Mouse (Mus musculus): Measurements from ENCODE around the gene Gnb1l.

The Gnb1l gene

GRCm38 (mm10) chr16:18498558-18498990 is at the start of gene Gnb1l, which contains the start of gene Rtl10:
Gnb1l (plus strand) TSS chr16:18498713.
Rtl10 (plus strand) TSS chr16:18498901.
- DNase-seq: peak; percentile 94

- no peak for DNase-seq
Observed at GRCm38 (mm10) chr16:18449005-18449404, 49.5 kb upstream of the Gnb1l start.

DNA sequence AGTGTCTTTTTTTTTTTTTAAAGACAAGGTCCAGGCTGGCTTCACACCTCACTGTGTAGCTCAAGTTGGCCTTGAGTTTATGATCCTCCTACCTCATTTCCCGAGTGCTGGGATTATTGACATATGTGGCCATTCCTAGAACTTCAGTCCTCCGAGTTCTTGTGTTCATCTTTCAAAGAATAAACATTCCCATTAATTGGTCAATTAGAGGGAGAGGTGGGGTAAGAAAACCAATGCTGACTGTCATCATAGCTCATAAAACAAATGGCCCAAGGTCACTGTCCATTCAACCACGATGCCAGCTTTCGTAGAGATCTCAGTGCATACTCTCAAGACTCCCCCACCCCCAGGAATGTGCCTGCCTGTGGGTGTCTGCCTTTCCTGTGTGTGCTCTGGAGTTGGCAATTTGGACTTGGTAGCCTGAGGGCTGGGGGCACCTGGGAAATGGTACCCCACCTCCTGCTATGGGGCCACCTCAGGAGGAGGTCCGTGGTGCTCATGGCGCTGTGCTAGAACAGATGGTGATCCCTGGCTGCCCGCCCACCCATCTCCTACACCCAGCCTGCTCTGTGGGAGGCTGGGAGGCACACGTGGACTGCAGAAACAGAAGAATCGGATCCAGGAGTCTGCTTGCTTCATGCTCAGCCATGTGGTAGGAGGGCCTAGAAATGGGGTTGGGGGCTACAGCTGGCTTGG is 46.9 kb upstream of the Gnb1l start:
- DNase-seq: peak; percentile 63

DNA sequence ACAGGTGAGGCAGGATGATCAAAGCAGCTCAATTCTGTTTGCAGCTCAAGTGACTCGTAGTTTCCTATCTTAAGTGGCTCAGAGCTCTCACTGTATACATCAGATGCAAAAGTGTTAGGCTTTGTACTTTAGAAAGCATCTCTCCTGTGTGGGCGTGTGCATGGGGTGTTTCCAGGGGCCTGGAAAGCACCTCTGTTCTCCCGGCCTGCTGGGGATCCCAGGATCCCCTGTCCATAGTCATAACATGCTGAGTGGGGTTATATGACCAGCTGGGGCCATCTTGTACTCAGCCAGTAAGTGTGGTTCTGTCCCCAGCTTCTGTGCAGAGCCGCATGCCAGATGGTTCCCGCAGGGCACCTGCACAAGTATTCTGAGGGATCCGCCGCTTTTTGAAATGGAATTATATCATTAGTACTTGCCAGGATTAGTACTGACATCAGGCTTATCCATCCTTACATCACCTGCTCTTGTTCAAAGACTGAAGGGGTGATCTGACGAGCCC is 46.1 kb upstream of the Gnb1l start:
- peak; percentile 36 for DNase-seq

GRCm38 (mm10) chr16:18453846-18454245 is 44.7 kb upstream of the Gnb1l start:
- DNase-seq: no peak

DNA sequence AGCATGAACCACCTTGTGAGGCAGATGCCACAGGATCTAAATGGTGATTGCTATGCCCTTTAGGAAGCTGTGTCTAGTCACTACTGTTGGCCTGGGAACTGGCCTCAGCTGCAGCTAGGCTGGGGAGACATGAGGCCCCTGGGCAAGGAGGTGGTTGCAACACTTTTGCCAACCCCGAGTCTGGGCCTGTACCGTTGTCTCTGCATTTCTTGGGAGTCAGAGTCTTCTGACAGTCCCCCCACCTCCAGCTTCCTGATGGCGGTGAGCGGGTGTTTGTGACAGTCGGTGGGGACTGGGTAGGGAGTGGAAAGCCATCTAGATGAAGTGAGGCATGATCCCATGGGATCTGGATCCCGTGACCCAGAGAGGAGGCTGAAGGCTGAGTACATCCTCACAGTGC is 43.1 kb upstream of the Gnb1l start:
- no peak for DNase-seq

GRCm38 (mm10) chr16:18458661-18459060 is 39.9 kb upstream of the Gnb1l start:
- DNase-seq: no peak

DNA sequence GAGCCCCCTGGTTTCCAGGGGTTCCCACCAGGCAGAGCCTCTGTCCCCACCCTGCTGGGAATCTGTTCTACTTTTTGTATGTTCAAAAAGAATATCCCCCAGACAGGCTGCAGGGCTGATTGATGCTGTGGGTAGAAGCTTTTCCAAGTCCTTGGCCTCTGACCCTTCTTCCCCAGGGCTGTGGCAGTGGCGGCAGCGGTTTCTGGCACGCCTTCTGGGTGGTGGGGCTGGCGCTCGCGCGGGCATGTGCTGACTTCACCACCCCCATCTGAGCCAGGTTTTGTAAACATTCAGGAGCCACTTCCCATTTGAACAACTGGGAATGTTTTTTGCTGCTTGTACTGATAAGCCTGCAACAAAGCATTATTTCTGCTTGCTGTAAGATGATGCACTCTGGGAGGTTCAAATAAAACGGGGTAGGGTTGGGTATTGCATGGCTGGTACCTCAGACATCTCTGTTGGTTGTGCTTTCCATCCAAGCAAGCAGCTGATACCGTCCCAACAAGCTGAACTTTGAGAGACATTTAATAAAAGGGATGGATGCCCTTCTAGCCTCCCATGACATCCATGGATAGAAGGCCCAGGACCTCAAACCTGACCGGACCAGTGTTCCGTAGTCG is 39.1 kb upstream of the Gnb1l start:
- DNase-seq: no peak

- DNase-seq: no peak
Observed at GRCm38 (mm10) chr16:18459955-18460370, 38.5 kb upstream of the Gnb1l start.

DNA sequence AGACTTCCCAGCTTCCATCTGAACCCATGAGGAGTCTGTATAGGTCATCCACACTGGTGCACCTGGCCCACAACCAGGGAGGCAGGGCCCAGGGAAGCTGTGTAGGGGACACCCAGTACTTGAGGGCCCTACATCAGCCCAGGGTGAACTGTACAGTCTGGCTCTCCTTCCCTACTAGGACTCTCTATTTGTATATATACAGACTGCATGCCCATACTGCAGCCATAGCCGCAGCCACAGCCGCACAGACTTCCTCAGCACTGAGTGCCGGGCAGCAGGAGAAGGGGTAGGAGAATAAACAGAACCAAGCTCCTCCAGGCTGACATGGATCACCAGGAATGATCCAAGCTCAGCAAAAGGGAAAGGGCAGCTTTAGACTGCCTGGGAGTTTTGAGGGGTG is 37.7 kb upstream of the Gnb1l start:
- no peak for DNase-seq

GRCm38 (mm10) chr16:18462031-18462430 is 36.5 kb upstream of the Gnb1l start:
- no peak for DNase-seq

DNA sequence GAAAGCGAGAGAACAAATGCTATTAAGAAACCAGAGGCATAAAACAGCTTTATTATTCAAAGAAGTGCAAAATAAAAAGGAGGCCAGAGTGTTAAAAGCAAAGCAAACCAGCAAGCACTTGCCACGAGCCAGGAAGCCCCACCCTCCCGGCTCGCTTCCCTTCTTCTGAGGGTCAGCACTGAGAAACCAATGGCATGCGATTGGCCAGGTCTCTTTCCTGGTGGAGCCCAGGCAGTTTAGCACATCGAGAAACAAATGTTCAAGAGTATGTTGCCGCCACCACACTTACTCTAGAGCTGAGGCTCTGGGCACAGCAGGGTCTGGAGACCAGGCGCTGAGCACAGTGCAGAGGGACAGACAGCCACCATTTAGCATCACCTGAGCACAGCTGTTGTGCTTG is 35.9 kb upstream of the Gnb1l start:
- DNase-seq: no peak

- DNase-seq: no peak
Observed at GRCm38 (mm10) chr16:18464271-18464670, 34.2 kb upstream of the Gnb1l start.

GRCm38 (mm10) chr16:18470829-18471228 is 27.7 kb upstream of the Gnb1l start:
- no peak for DNase-seq

DNA sequence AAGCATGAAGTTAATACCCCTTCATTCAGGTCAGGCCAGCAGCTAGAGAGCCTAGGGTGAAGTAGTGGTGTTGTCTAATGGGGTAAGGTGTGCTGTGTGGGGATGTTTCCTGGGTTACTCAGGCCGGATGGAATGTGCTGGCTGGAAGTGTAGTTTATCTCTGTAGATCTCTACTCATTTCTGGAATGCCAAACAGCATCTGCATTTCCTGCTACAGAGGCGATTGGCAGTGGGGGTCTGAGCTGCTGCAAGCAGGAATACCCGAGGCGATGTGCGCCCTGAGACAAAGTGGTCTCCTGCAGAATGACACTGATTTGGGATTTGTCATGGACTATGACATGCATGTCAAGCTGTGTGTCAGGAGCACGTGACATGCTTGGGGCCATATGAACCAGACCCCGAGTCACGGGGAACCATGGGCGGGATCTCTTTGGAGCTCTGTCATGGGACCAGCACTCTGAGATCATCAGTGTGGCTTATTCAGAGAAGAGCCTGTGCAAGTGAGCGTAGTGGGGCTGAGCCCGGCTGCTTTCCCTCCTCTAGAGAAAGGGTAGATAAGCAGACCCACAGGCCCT is 27.0 kb upstream of the Gnb1l start:
- DNase-seq: no peak

- no peak for DNase-seq
Observed at GRCm38 (mm10) chr16:18471976-18472375, 26.5 kb upstream of the Gnb1l start.

GRCm38 (mm10) chr16:18472416-18472815 is 26.1 kb upstream of the Gnb1l start:
- DNase-seq: no peak

GRCm38 (mm10) chr16:18472976-18473375 is 25.5 kb upstream of the Gnb1l start:
- no peak for DNase-seq

- DNase-seq: no peak
Observed at GRCm38 (mm10) chr16:18474021-18474420, 24.5 kb upstream of the Gnb1l start.

DNA sequence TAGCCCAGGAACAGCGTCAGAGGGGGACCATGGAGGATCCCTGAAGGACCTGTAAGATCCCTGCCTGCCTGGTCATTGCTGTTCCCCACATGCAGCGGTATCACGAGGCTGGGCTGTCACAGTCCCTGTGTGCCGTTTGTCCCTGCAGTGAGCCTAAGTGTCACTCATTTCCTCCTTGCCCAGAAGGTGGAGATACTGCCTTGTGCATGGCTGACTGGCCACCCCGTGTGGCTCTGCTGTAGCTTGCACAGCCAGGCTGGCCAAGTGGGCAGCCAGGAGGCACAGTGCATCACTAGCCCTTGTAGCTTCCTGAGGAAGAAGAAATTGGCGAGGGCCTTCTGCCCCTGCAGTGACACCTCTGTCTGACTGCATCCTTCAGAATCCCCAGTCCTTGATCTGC is 20.5 kb upstream of the Gnb1l start:
- no peak for DNase-seq

- DNase-seq: no peak
Observed at GRCm38 (mm10) chr16:18479667-18480066, 18.8 kb upstream of the Gnb1l start.

- DNase-seq: no peak
Observed at GRCm38 (mm10) chr16:18480933-18481485, 17.5 kb upstream of the Gnb1l start.

- DNase-seq: no peak
Observed at GRCm38 (mm10) chr16:18482431-18482830, 16.1 kb upstream of the Gnb1l start.

DNA sequence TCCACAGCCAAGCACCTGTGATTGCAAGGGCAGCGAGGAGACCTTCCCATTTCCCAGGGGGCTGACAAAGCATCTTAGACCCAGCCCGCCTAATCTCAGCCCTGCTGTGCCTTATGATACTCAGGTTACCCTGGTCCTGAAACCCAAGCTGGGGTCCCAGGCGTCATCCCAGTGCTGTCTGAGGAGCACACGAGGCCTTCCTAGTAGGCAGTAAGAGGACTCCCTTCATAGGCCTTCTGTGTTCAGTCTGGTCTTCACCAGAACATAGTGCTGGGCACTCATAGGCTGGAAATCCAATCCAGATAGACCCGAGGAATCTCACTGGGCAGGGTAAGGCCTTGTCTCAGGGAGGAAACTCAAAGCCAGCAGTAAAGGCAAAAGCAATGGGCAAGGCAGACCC is 14.7 kb upstream of the Gnb1l start:
- no peak for DNase-seq

All from cerebellum, adult 8-10 months (tissue).